Mouse (Mus musculus) macrophage (primary cell): ENCODE results near the gene Fignl2. TPM values are rescaled to one million over a fixed set of nuclear protein-coding genes. Genes with fewer than 3 reads are reported as not detected.

Experiments used
- H3K27ac ChIP-seq: fragments of 350-480 bp; formaldehyde crosslinking; 2 replicates; pipeline ENCODE4 v1.9.0; 2021
- H3K36me3 ChIP-seq: fragments of 350-480 bp; formaldehyde crosslinking; 2 replicates; pipeline ENCODE4 v1.9.0; 2021; ENCODE audit errors: inconsistent target
- H3K4me3 ChIP-seq: fragments of 350-480 bp; formaldehyde crosslinking; 2 replicates; pipeline ENCODE4 v1.9.0; 2021; ENCODE audit errors: inconsistent target
- H3K79me2 ChIP-seq: fragments of 350-480 bp; formaldehyde crosslinking; 2 replicates; pipeline ENCODE4 v1.9.0; 2021; ENCODE audit errors: inconsistent target
- WGBS: methylation state at CpG from one replicate; pipeline ENCODE4 v1.1.7; 2026; ENCODE audit warnings: inconsistent platforms; ENCODE audit not compliant: missing documents; 5-methylcytosine and 5-hydroxymethylcytosine counted together
- polyA plus RNA-seq: library from polyadenylated mRNA; stranded (reverse); fragments of 250-400 nt; gene quantifications from 3 replicates; pipeline ENCODE4 v1.2.4, GENCODE M21; 2018; ENCODE audit warnings: inconsistent platforms

Fignl2 gene
- polyA plus RNA-seq, 1 experiment from 2014 or later = 1.4 TPM

- WGBS = 15% methylated on average over 12 of the region's 12 CpGs
- no peak overlapping the region for H3K27ac ChIP-seq
- H3K4me3 ChIP-seq = no peak overlapping the region
- H3K79me2 ChIP-seq = no peaks in the 10 kb centered on the region
- no peaks in the 10 kb centered on the region for H3K36me3 ChIP-seq
These were observed 27.2 kb upstream of the Fignl2 start for GRCm38 (mm10) chr15:101105496-101105994.

GRCm38 (mm10) chr15:101103605-101104304, 25.4 kb upstream of the Fignl2 start:
- Histone ChIP-seq H3K36me3 (no peaks in the 10 kb centered on the region), H3K4me3 (no peak overlapping the region), H3K27ac (no peak overlapping the region), H3K79me2 (no peaks in the 10 kb centered on the region)
- 69% methylated on average over 9 of the region's 9 CpGs for WGBS

GRCm38 (mm10) chr15:101100996-101101395, 22.6 kb upstream of the Fignl2 start:
- H3K36me3 ChIP-seq = no peaks in the 10 kb centered on the region
- WGBS = 100% methylated on average over 3 of the region's 3 CpGs
- no peaks in the 10 kb centered on the region for H3K79me2 ChIP-seq
- no peak overlapping the region for H3K4me3 ChIP-seq
- no peak overlapping the region for H3K27ac ChIP-seq

GRCm38 (mm10) chr15:101097985-101098651, 19.8 kb upstream of the Fignl2 start:
- WGBS = 20% methylated on average over 28 of the region's 28 CpGs
- Histone ChIP-seq H3K36me3 (no peaks in the 10 kb centered on the region), H3K4me3 (no peak overlapping the region), H3K27ac (no peak overlapping the region), H3K79me2 (no peaks in the 10 kb centered on the region)

- Histone ChIP-seq H3K4me3 (no peak overlapping the region), H3K79me2 (no peaks in the 10 kb centered on the region), H3K27ac (no peak overlapping the region), H3K36me3 (no peaks in the 10 kb centered on the region)
- WGBS = 83% methylated on average over 3 of the region's 3 CpGs
These were observed 17.0 kb upstream of the Fignl2 start for GRCm38 (mm10) chr15:101095392-101095791.

- H3K79me2 ChIP-seq = no peaks in the 10 kb centered on the region
- H3K4me3 ChIP-seq = no peak overlapping the region
- H3K27ac ChIP-seq = no peak overlapping the region
- no peaks in the 10 kb centered on the region for H3K36me3 ChIP-seq
- 94% methylated on average over 8 of the region's 9 CpGs for WGBS
These were observed 16.6 kb upstream of the Fignl2 start for GRCm38 (mm10) chr15:101094979-101095378.

- Histone ChIP-seq H3K79me2 (no peaks in the 10 kb centered on the region), H3K27ac (no peak overlapping the region), H3K36me3 (no peaks in the 10 kb centered on the region), H3K4me3 (no peak overlapping the region)
- 98% methylated on average over 6 of the region's 6 CpGs for WGBS
These were observed 15.6 kb upstream of the Fignl2 start for GRCm38 (mm10) chr15:101093988-101094387.

GRCm38 (mm10) chr15:101092829-101093648, 14.7 kb upstream of the Fignl2 start:
- Histone ChIP-seq H3K36me3 (no peaks in the 10 kb centered on the region), H3K4me3 (no peak overlapping the region), H3K79me2 (no peaks in the 10 kb centered on the region), H3K27ac (no peak overlapping the region)
- WGBS = 91% methylated on average over 25 of the region's 25 CpGs

GRCm38 (mm10) chr15:101092121-101092828, 13.9 kb upstream of the Fignl2 start:
- Histone ChIP-seq H3K79me2 (no peaks in the 10 kb centered on the region), H3K4me3 (no peak overlapping the region), H3K27ac (no peak overlapping the region), H3K36me3 (no peaks in the 10 kb centered on the region)
- WGBS = 70% methylated on average over 14 of the region's 14 CpGs

- WGBS = 98% methylated on average over 8 of the region's 8 CpGs
- no peak overlapping the region for H3K4me3 ChIP-seq
- H3K36me3 ChIP-seq = no peaks in the 10 kb centered on the region
- H3K79me2 ChIP-seq = no peaks in the 10 kb centered on the region
- no peak overlapping the region for H3K27ac ChIP-seq
These were observed 13.2 kb upstream of the Fignl2 start for GRCm38 (mm10) chr15:101091551-101091950.

GRCm38 (mm10) chr15:101088291-101088690, 9.9 kb upstream of the Fignl2 start:
- no peak overlapping the region for H3K27ac ChIP-seq
- 85% methylated on average over 4 of the region's 4 CpGs for WGBS
- H3K79me2 ChIP-seq = no peaks in the 10 kb centered on the region
- no peaks in the 10 kb centered on the region for H3K36me3 ChIP-seq
- no peak overlapping the region for H3K4me3 ChIP-seq

- Histone ChIP-seq H3K79me2 (no peaks in the 10 kb centered on the region), H3K4me3 (no peak overlapping the region), H3K27ac (no peak overlapping the region), H3K36me3 (no peaks in the 10 kb centered on the region)
- 0% methylated on average over 3 of the region's 3 CpGs for WGBS
These were observed 8.6 kb upstream of the Fignl2 start for GRCm38 (mm10) chr15:101086956-101087355.

- Histone ChIP-seq H3K4me3 (no peak overlapping the region), H3K36me3 (no peaks in the 10 kb centered on the region), H3K79me2 (no peaks in the 10 kb centered on the region), H3K27ac (no peak overlapping the region)
- 67% methylated on average over 9 of the region's 9 CpGs for WGBS
These were observed 8.1 kb upstream of the Fignl2 start for GRCm38 (mm10) chr15:101086451-101086850.

- 47% methylated on average over 10 of the region's 10 CpGs for WGBS
- H3K27ac ChIP-seq = no peak overlapping the region
- no peaks in the 10 kb centered on the region for H3K36me3 ChIP-seq
- no peak overlapping the region for H3K4me3 ChIP-seq
- no peaks in the 10 kb centered on the region for H3K79me2 ChIP-seq
These were observed 6.1 kb upstream of the Fignl2 start for GRCm38 (mm10) chr15:101084499-101084898.
